Comparison of ENCODE assay signal across 8 mouse cellular contexts in genomic region chr8:84634849-84635304, GRCm38 (mm10). TPM values are rescaled to one million over a fixed set of nuclear protein-coding genes. Genes with fewer than 3 reads are reported as not detected.
DNase-seq lines count a peak whose midpoint lies in the region; ATAC-seq lines count a peak whose summit lies in the region.

No protein-coding gene starts in this region.

- no peak overlapping the region for H3K4me3 ChIP-seq in embryonic facial prominence, embryonic 11.5 days (ENCODE audit: low read depth, low read length)
- no peak overlapping the region for H3K4me3 ChIP-seq in heart, embryonic 10.5 days
- H3K4me3 ChIP-seq in midbrain, embryonic 11.5 days (ENCODE audit: low read depth, low read length) = no peak overlapping the region

- H3K9ac ChIP-seq in embryonic facial prominence, embryonic 11.5 days (replicated peaks; ENCODE audit: low read length) = peak overlapping the region; percentile 34; the same call in 1 of the 2 replicates
- peak overlapping the region; percentile 51 for H3K9ac ChIP-seq in midbrain, embryonic 11.5 days (ENCODE audit: low read length)

- WGBS in embryonic facial prominence, embryonic 11.5 days = 40% methylated on average over 9 of the region's 9 CpGs
- WGBS in heart, embryonic 10.5 days = 42% methylated on average over 9 of the region's 9 CpGs
- 35% methylated on average over 8 of the region's 9 CpGs for WGBS in midbrain, embryonic 11.5 days

- 0 out of 2 replicates have a peak, but pooled peaks have one; percentile 1 for ATAC-seq in frontal cortex, adult (ENCODE audit: low TSS enrichment)
- no peak for ATAC-seq in embryonic facial prominence, embryonic 11.5 days (replicated peaks; ENCODE audit: insufficient number of reproducible peaks, low FRiP score, low TSS enrichment, low read depth)
- peak; percentile 10; the same call in 1 of the 2 replicates for ATAC-seq in midbrain, embryonic 11.5 days (ENCODE audit: low FRiP score)

- DNase-seq in frontal cortex, postnatal 10 days (ENCODE audit: low spot score in 2 of 2) = no peak
- DNase-seq in adipocyte (ENCODE audit: low spot score) = peak; percentile 78
- no peak for DNase-seq in embryonic facial prominence, embryonic 11.5 days (ENCODE audit: low spot score)
- no peak for DNase-seq in heart, embryonic 10.5 days (ENCODE audit: low spot score)
- peak; percentile 90 for DNase-seq in midbrain, embryonic 11.5 days (ENCODE audit: low spot score, missing footprints)
- DNase-seq in yolk sac, embryonic 10.5 days (ENCODE audit: low spot score) = no peak
- DNase-seq in urinary bladder, postnatal 10 days (ENCODE audit: low spot score) = no peak

- H3K9me3 ChIP-seq in embryonic facial prominence, embryonic 11.5 days (replicated peaks; ENCODE audit: control insufficient read depth, low read length) = no peaks in the 10 kb centered on the region
- no peaks in the 10 kb centered on the region for H3K9me3 ChIP-seq in heart, embryonic 10.5 days
- H3K9me3 ChIP-seq in midbrain, embryonic 11.5 days (ENCODE audit: control insufficient read depth, low read length) = no peaks in the 10 kb centered on the region

- 0 out of 2 replicates have a peak overlapping the region, but pooled peaks have one; percentile 8 for H3K27ac ChIP-seq in embryonic facial prominence, embryonic 11.5 days (replicated peaks; ENCODE audit: low read depth, low read length)
- H3K27ac ChIP-seq in heart, embryonic 10.5 days = peak overlapping the region; percentile 83
- peak overlapping the region; percentile 88 for H3K27ac ChIP-seq in midbrain, embryonic 11.5 days (ENCODE audit: low read depth, low read length)

- H3K36me3 ChIP-seq in embryonic facial prominence, embryonic 11.5 days (replicated peaks; ENCODE audit: control insufficient read depth, insufficient read depth, low read depth, low read length) = no peaks in the 10 kb centered on the region
- no peaks in the 10 kb centered on the region for H3K36me3 ChIP-seq in heart, embryonic 10.5 days
- no peaks in the 10 kb centered on the region for H3K36me3 ChIP-seq in midbrain, embryonic 11.5 days (ENCODE audit: control insufficient read depth, insufficient read depth, low read length)

- no peak overlapping the region for H3K4me2 ChIP-seq in embryonic facial prominence, embryonic 11.5 days (ENCODE audit: low read depth, low read length)
- H3K4me2 ChIP-seq in midbrain, embryonic 11.5 days = peak overlapping the region; percentile 6; the same call in 1 of the 2 replicates

- peaks cover 2% of the 10 kb centered on the region for H3K4me1 ChIP-seq in embryonic facial prominence, embryonic 11.5 days (ENCODE audit: control insufficient read depth, insufficient read depth, low read length)
- H3K4me1 ChIP-seq in heart, embryonic 10.5 days = peaks cover 44% of the 10 kb centered on the region
- peaks cover 22% of the 10 kb centered on the region for H3K4me1 ChIP-seq in midbrain, embryonic 11.5 days (ENCODE audit: control insufficient read depth, insufficient read depth, low read length)

- H3K27me3 ChIP-seq in embryonic facial prominence, embryonic 11.5 days (ENCODE audit: control insufficient read depth, insufficient read depth, low read length) = no peaks in the 10 kb centered on the region
- 0 out of 2 replicates have a peak, but pooled peaks cover 5% of the 10 kb centered on the region for H3K27me3 ChIP-seq in heart, embryonic 10.5 days (ENCODE audit: insufficient read depth, poor library complexity, severe bottlenecking)
- no peaks in the 10 kb centered on the region for H3K27me3 ChIP-seq in midbrain, embryonic 11.5 days (ENCODE audit: control insufficient read depth, insufficient read depth, low read length)

RNA-seq across cellular contexts. Expression of gene Ier2, which starts 27.8 kb away (rescaled TPM):
- 86.9 and 89.6 TPM in 2 replicates for polyA plus RNA-seq in embryonic facial prominence, embryonic 11.5 days (2014; fragmentation: Nextera tagmentation; extraction: Ambion mirVana)
- 71.6 and 103 TPM in 2 replicates for polyA plus RNA-seq in heart, embryonic 10.5 days (2016; fragmentation: Nextera tagmentation; extraction: Ambion mirVana)
- 49.9 and 52.9 TPM in 2 replicates for polyA plus RNA-seq in midbrain, embryonic 11.5 days (2014; fragmentation: Nextera tagmentation; extraction: Ambion mirVana)

RNA-seq across cellular contexts. Expression of gene Trmt1, which starts 51.2 kb away (rescaled TPM):
- 61.5 and 64.7 TPM in 2 replicates for polyA plus RNA-seq in embryonic facial prominence, embryonic 11.5 days (2014; fragmentation: Nextera tagmentation; extraction: Ambion mirVana)
- polyA plus RNA-seq in heart, embryonic 10.5 days (2016; fragmentation: Nextera tagmentation; extraction: Ambion mirVana) = 59.8 and 64.6 TPM in 2 replicates
- 39.9 and 45.6 TPM in 2 replicates for polyA plus RNA-seq in midbrain, embryonic 11.5 days (2014; fragmentation: Nextera tagmentation; extraction: Ambion mirVana)

RNA-seq across cellular contexts. Expression of gene Nacc1, which starts 52.8 kb away (rescaled TPM):
- 21.0 and 21.1 TPM in 2 replicates for polyA plus RNA-seq in embryonic facial prominence, embryonic 11.5 days (2014; fragmentation: Nextera tagmentation; extraction: Ambion mirVana)
- polyA plus RNA-seq in heart, embryonic 10.5 days (2016; fragmentation: Nextera tagmentation; extraction: Ambion mirVana) = 22.2 and 25.0 TPM in 2 replicates
- polyA plus RNA-seq in midbrain, embryonic 11.5 days (2014; fragmentation: Nextera tagmentation; extraction: Ambion mirVana) = 18.6 and 21.4 TPM in 2 replicates

Comparison
In these comparisons a context has a peak if more than half of its experiments do, and no peak if none do; other contexts are left out.
1. DNase-seq: peak in adipocyte (single experiment) and midbrain, embryonic 11.5 days (single experiment); none in frontal cortex, postnatal 10 days (0 of 2), embryonic facial prominence, embryonic 11.5 days (single experiment), heart, embryonic 10.5 days (single experiment), yolk sac, embryonic 10.5 days (single experiment) and urinary bladder, postnatal 10 days (single experiment).
2. H3K27ac ChIP-seq: peak in every context shown above with its lines; median percentile 88 in midbrain, embryonic 11.5 days; 83 in heart, embryonic 10.5 days; 8 in embryonic facial prominence, embryonic 11.5 days.